Mouse (Mus musculus) gastrocnemius, postnatal 4 days (tissue): ENCODE data around the gene Fbxo17. TPM values are rescaled to one million over a fixed set of nuclear protein-coding genes. Genes with fewer than 3 reads are reported as not detected.
A peak's percentile ranks its signal among the peaks of the same experiment; 100 is the strongest.

Experiments used
- DNase-seq, 2 experiments: peaks; one replicate each; pipeline ENCODE4 v3.0.0; 2021 to 2022; ENCODE audit warnings: low spot score in 2 of 2, mixed read lengths in 2 of 2
- total RNA-seq, 2 experiments: library from RNA; stranded (reverse); gene quantifications; 2 replicates each; pipeline ENCODE4 v1.2.3; 2021

The Fbxo17 gene
- total RNA-seq, 2 experiments from 2014 or later: 22.1 to 25.3 TPM

- no peak for DNase-seq
These were observed 1.0 kb upstream of the Fbxo17 start for GRCm38 (mm10) chr7:28715598-28715997.

- DNase-seq: no peak
These were observed 1.1 kb downstream of the Fbxo17 start for GRCm38 (mm10) chr7:28717726-28718125.

GRCm38 (mm10) chr7:28719159-28719558 is 2.6 kb downstream of the Fbxo17 start:
- DNase-seq: no peak

- no peak for DNase-seq
These were observed 3.0 kb downstream of the Fbxo17 start for GRCm38 (mm10) chr7:28719650-28720049.

GRCm38 (mm10) chr7:28720753-28721537 is 4.3 kb downstream of the Fbxo17 start:
- DNase-seq: no peak

GRCm38 (mm10) chr7:28722079-28722478 is 5.5 kb downstream of the Fbxo17 start:
- DNase-seq: no peak

- no peak for DNase-seq
These were observed 8.0 kb downstream of the Fbxo17 start for GRCm38 (mm10) chr7:28724613-28725012.

GRCm38 (mm10) chr7:28726600-28726999 is 10.0 kb downstream of the Fbxo17 start:
- DNase-seq: peak; percentile 62 to 75

- DNase-seq: no peak
These were observed 11.2 kb downstream of the Fbxo17 start for GRCm38 (mm10) chr7:28727649-28728340.

GRCm38 (mm10) chr7:28732341-28733142 is 15.9 kb downstream of the Fbxo17 start:
- DNase-seq: peak; percentile 42 to 51

- no peak for DNase-seq
These were observed 16.6 kb downstream of the Fbxo17 start for GRCm38 (mm10) chr7:28733211-28733610.

GRCm38 (mm10) chr7:28735701-28736100 is 19.1 kb downstream of the Fbxo17 start:
- no peak for DNase-seq

- no peak for DNase-seq
These were observed 23.2 kb downstream of the Fbxo17 start for GRCm38 (mm10) chr7:28739829-28740228.

GRCm38 (mm10) chr7:28740949-28741348 is 24.3 kb downstream of the Fbxo17 start:
- DNase-seq: no peak

- DNase-seq: no peak
These were observed 24.7 kb downstream of the Fbxo17 start for GRCm38 (mm10) chr7:28741368-28741708.

- DNase-seq: peak; percentile 91 to 92
These were observed 25.3 kb downstream of the Fbxo17 start, which contains the start of the genes Mrps12 and Sars2 for GRCm38 (mm10) chr7:28741709-28742438. TSS of gene Mrps12 (minus strand) at chr7:28741820. TSS of gene Sars2 (plus strand) at chr7:28741992.

GRCm38 (mm10) chr7:28749935-28750334 is 33.3 kb downstream of the Fbxo17 start:
- DNase-seq: no peak

GRCm38 (mm10) chr7:28756079-28756478 is 39.5 kb downstream of the Fbxo17 start, which contains the start of gene Ccer2:
TSS of gene Ccer2 (plus strand) at chr7:28756174.
- no peak for DNase-seq

GRCm38 (mm10) chr7:28758623-28759022 is 42.0 kb downstream of the Fbxo17 start:
- no peak for DNase-seq

GRCm38 (mm10) chr7:28761907-28762306 is 45.3 kb downstream of the Fbxo17 start:
- DNase-seq: no peak

GRCm38 (mm10) chr7:28765211-28765610 is 48.6 kb downstream of the Fbxo17 start:
- no peak for DNase-seq
